Mouse (Mus musculus) liver, postnatal 0 days (tissue): ENCODE measurements around the gene Mxra8. TPM values are rescaled to one million over a fixed set of nuclear protein-coding genes. Genes with fewer than 3 reads are reported as not detected.

Experiments
- ATAC-seq: fragments of 200-750 bp; cut with Nextera tagmentation; 2 replicates; pipeline ENCODE4 v1.8.0; 2017; ENCODE audit warnings: mild to moderate bottlenecking, moderate library complexity
- DNase-seq: peaks from one replicate; pipeline ENCODE4 v3.0.0-alpha.2; 2016
- H3K27ac ChIP-seq: fragments of 300-500 bp; sonication (generic); 2 replicates; pipeline ENCODE4 v1.5.1; 2014; ENCODE audit warnings: antibody characterized with exemption, moderate library complexity, mild to moderate bottlenecking, low read depth
- H3K27me3 ChIP-seq: fragments of 300-500 bp; sonication (generic); 2 replicates; pipeline ENCODE4 v1.6.1; 2014; ENCODE audit warnings: low read length, control low read depth, mixed read lengths; ENCODE audit not compliant: insufficient read depth
- H3K36me3 ChIP-seq: fragments of 300-500 bp; sonication (generic); replicated peaks from 2 replicates; pipeline ENCODE4 v1.6.1; 2014; ENCODE audit warnings: mild to moderate bottlenecking, control low read depth, low read length, moderate library complexity, mixed read lengths; ENCODE audit not compliant: insufficient read depth
- H3K4me1 ChIP-seq: fragments of 300-500 bp; sonication (generic); 2 replicates; pipeline ENCODE4 v1.6.1; 2014; ENCODE audit warnings: antibody characterized with exemption, mild to moderate bottlenecking, control low read depth; ENCODE audit not compliant: insufficient read depth
- H3K4me2 ChIP-seq: fragments of 300-500 bp; sonication (generic); 2 replicates; pipeline ENCODE4 v1.6.1; 2014; ENCODE audit warnings: low read depth, mild to moderate bottlenecking, low read length, moderate library complexity, mixed read lengths
- H3K4me3 ChIP-seq: fragments of 300-500 bp; sonication (generic); 2 replicates; pipeline ENCODE4 v1.5.1; 2014; ENCODE audit warnings: low read depth, low read length
- H3K9ac ChIP-seq: fragments of 300-500 bp; sonication (generic); replicated peaks from 2 replicates; pipeline ENCODE4 v1.6.1; 2014; ENCODE audit warnings: mild to moderate bottlenecking, moderate library complexity
- H3K9me3 ChIP-seq: fragments of 300-500 bp; sonication (generic); 2 replicates; pipeline ENCODE4 v1.6.1; 2016; ENCODE audit warnings: mild to moderate bottlenecking, control low read depth, low read length, mixed read lengths
- CTCF ChIP-seq: sonication (generic); IDR thresholded peaks from 2 replicates; pipeline ENCODE4 v1.5.1; 2016; ENCODE audit warnings: antibody characterized with exemption, low read depth
- EP300 ChIP-seq: IDR thresholded peaks from 2 replicates; pipeline ENCODE4 v1.6.1; 2016; ENCODE audit warnings: antibody characterized with exemption, low read depth, mild to moderate bottlenecking
- WGBS: fragments of 180-500 bp; shearing (Covaris S2); extraction: QIAGEN DNeasy Blood & Tissue Kit; methylation state at CpG from one replicate; pipeline ENCODE4 v1.1.7; 2014; ENCODE audit not compliant: insufficient replicate concordance; 5-methylcytosine and 5-hydroxymethylcytosine counted together
- polyA plus RNA-seq: library from polyadenylated mRNA; unstranded; fragments of >200 nt; fragmentation: Nextera tagmentation; extraction: Ambion mirVana; gene quantifications from 2 replicates; pipeline ENCODE4 v1.2.1, GENCODE M21; 2015

Gene Mxra8
- polyA plus RNA-seq, 1 experiment from 2014 or later: 14.4 TPM

DNA sequence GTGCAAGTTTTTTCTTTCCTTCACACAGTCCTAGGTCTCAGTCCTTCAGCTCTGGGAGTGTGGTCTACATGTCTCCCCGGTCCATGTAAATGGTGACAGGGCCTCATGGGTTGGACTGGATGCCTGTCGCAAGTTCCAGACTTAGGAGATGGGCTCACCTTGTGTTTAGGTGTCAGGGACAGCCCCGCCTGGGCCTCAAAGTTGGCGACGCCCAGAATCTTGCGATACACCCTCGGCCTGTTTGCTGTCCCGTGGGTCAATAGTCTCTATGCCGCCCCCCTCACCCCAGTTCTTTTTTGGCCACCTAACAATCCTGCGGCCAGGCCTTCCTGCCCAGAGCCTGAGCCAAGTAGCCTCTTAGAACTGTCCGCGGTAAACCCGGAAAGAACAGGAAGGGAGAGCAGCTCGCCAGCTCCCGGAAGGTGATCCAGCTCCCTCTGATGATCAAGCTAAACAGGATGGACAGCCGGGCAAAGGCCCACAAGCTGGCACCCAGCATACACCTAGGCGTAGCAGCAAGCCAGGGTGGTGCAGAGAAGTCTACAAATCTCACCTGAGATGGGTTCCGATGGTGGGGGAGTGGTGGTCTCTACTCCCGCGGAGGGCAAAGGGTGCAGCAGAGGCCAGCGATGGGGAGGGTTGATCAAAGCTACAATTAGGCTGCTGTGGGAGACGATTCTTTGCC is 29.3 kb downstream of the Mxra8 start:
- Histone ChIP-seq H3K36me3 (peaks cover 28% of the 10 kb centered on the region), H3K9me3 (no peaks in the 10 kb centered on the region), H3K27me3 (no peaks in the 10 kb centered on the region), H3K4me2 (peak overlapping the region; percentile 99), H3K27ac (peak overlapping the region; percentile 72), H3K4me1 (peaks cover 21% of the 10 kb centered on the region), H3K9ac (peak overlapping the region; percentile 88), H3K4me3 (peak overlapping the region; percentile 87)
- no peak for TF ChIP-seq EP300
- TF ChIP-seq CTCF: no peak
- peak; percentile 50 for ATAC-seq
- WGBS: 6% methylated on average over 22 of the region's 22 CpGs
- DNase-seq: no peak

DNA sequence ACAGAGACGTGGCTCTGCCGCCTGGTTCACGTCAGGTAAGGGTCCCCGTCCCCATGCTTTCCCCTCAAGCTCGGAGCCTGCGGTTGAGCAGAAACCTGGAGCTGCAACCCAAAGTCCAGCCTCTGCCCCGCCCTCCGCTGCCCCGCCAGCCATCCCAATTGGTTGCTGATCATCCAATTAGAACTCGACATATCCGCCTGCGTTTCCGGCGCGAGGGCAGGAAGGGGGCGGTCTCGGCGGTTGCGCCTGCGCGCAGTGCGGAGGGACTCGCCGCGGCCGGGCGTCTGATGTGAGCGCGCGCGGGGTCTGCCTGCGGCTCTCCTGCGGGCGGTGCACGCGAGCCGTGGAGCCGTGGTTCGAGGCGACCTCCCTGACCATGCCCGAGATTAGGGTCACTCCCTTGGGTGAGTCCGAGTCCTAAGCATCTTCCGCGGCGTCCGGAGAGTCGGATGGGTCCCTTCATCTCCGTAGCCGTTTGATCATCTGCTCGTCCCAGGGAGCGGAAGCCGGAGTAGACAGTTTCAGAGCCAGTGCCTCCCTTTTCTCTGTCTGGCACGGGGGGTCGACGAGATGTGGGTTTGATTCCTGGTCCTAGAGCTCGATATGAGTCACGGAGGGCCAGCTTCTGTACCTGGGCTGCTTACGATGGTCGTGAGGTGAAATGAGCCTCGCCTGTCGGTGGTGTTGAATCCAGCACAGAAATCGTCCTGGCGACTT is 30.0 kb downstream of the Mxra8 start, which contains the start of the genes Cptp and Ints11:
Gene Cptp, minus strand, starts transcription at position 124 of the 717 bp plus-strand sequence.
Gene Ints11, plus strand, starts transcription at position 230 of the 717 bp plus-strand sequence.
- Histone ChIP-seq H3K4me2 (peak within 1 kb of the TSS; percentile 99), H3K36me3 (peaks cover 32% of the 10 kb centered on the region), H3K4me3 (peak within 1 kb of the TSS; percentile 87), H3K27ac (peak within 1 kb of the TSS; percentile 72), H3K9ac (peak within 1 kb of the TSS; percentile 88), H3K27me3 (no peaks in the 10 kb centered on the region), H3K4me1 (peaks cover 21% of the 10 kb centered on the region), H3K9me3 (no peaks in the 10 kb centered on the region)
- DNase-seq (peak; percentile 98), ATAC-seq (peak; percentile 98)
- TF ChIP-seq CTCF (peak; percentile 48), EP300 (no peak)
- WGBS: 1% methylated on average over 63 of the region's 63 CpGs

DNA sequence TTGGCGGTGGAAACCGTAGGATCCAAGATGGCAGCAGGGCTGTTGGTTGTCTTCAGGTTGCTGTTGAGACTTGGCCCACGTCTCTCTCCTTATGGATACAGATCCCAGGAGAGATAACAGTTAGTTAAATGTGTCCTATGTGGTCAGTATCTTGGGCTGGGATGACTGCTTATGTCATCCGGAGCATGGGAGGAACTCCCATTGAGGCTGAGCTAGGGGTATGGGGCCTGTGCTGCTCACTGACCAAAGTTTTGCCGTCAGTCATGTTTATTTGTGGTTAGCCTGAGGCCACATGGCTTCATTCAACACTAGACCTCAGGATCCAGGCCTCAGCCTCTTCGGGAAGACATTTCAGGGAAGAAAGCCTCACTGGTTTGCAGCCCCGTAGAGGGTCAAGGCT is 31.9 kb downstream of the Mxra8 start:
- Histone ChIP-seq H3K9ac (no peak overlapping the region), H3K27me3 (no peaks in the 10 kb centered on the region), H3K4me2 (no peak overlapping the region), H3K4me1 (peaks cover 21% of the 10 kb centered on the region), H3K36me3 (peaks cover 32% of the 10 kb centered on the region), H3K4me3 (no peak overlapping the region), H3K9me3 (no peaks in the 10 kb centered on the region), H3K27ac (no peak overlapping the region)
- ATAC-seq (no peak), DNase-seq (no peak)
- no peak for TF ChIP-seq EP300
- 77% methylated on average over 7 of the region's 7 CpGs for WGBS

DNA sequence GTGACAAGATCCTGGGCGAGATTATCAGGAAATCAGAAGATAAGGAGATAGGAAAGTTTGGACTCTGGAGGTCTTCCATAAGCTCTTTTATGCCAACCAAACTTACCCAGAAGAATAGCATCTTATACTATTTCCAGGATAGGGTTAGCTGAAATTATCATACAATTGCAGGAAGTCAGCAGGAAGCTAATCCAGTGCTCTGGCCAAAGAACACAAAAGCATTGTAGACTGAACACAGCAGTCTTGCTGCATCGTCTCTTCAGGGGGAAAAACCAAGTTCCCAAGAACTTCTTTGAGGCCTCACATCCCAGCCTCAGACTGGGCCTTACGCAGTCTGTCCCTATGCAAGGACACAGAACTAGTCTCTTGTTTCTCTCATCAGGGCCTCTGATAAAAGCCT is 44.1 kb downstream of the Mxra8 start:
- H3K9ac ChIP-seq: no peak overlapping the region
- no peaks in the 10 kb centered on the region for H3K27me3 ChIP-seq
- WGBS: 76% methylated on average over 3 of the region's 3 CpGs
- ATAC-seq (peak; percentile 40; the same call in 1 of the 2 replicates), DNase-seq (no peak)
- H3K9me3 ChIP-seq: no peaks in the 10 kb centered on the region
- H3K4me2 ChIP-seq: no peak overlapping the region
- H3K4me3 ChIP-seq: no peak overlapping the region
- peaks cover 34% of the 10 kb centered on the region for H3K36me3 ChIP-seq
- H3K27ac ChIP-seq: no peak overlapping the region
- H3K4me1 ChIP-seq: no peaks in the 10 kb centered on the region
- TF ChIP-seq EP300 (no peak), CTCF (no peak)

DNA sequence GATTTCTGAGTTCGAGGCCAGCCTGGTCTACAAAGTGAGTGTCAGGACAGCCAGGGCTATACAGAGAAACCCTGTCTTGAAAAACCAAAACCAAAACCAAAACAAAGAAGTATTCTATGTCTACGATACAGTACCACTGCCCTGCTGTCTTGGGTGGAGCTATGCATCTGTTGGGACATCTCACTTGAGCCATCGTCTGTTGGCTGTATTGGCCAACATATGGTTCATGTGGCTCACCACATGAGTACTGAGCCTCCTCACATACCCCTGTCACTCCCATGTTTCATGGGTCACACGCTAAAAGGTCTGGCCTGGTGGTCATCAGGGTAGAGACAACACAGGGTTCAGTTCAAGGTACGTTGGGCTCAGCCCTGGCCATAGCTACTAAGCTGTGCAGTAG is 46.9 kb downstream of the Mxra8 start:
- Histone ChIP-seq H3K9me3 (no peaks in the 10 kb centered on the region), H3K36me3 (peaks cover 40% of the 10 kb centered on the region), H3K4me1 (peaks cover 11% of the 10 kb centered on the region), H3K27me3 (no peaks in the 10 kb centered on the region), H3K4me3 (no peak overlapping the region), H3K4me2 (no peak overlapping the region), H3K9ac (no peak overlapping the region), H3K27ac (no peak overlapping the region)
- 74% methylated on average over 5 of the region's 5 CpGs for WGBS
- DNase-seq (no peak), ATAC-seq (peak; percentile 37; the same call in 1 of the 2 replicates)
- no peak for TF ChIP-seq CTCF
- TF ChIP-seq EP300: no peak

DNA sequence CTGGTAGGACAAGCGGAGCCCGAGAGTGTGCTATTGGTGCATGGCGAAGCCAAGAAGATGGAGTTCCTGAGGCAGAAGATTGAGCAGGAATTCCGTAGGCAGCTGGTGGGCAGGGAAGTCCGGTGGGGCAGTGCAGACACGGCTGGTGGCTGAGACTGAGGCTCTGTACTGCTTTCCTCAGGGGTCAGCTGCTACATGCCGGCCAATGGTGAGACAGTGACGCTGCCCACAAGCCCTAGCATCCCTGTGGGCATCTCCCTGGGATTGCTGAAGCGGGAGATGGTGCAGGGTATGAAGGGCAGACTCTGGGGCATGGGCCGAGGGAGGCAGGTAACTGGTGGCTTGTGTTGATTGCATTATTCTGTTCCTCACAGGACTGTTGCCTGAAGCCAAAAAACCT is 48.2 kb downstream of the Mxra8 start:
- no peak for DNase-seq
- no peaks in the 10 kb centered on the region for H3K9me3 ChIP-seq
- H3K4me1 ChIP-seq: peaks cover 15% of the 10 kb centered on the region
- H3K4me2 ChIP-seq: no peak overlapping the region
- ATAC-seq: no peak
- no peak overlapping the region for H3K4me3 ChIP-seq
- H3K27ac ChIP-seq: no peak overlapping the region
- 91% methylated on average over 10 of the region's 10 CpGs for WGBS
- no peak overlapping the region for H3K9ac ChIP-seq
- TF ChIP-seq EP300 (no peak), CTCF (no peak)
- peaks cover 40% of the 10 kb centered on the region for H3K36me3 ChIP-seq
- H3K27me3 ChIP-seq: no peaks in the 10 kb centered on the region
